Mouse (Mus musculus): Measurements from ENCODE around the gene Garem2.

Gene Garem2

DNA sequence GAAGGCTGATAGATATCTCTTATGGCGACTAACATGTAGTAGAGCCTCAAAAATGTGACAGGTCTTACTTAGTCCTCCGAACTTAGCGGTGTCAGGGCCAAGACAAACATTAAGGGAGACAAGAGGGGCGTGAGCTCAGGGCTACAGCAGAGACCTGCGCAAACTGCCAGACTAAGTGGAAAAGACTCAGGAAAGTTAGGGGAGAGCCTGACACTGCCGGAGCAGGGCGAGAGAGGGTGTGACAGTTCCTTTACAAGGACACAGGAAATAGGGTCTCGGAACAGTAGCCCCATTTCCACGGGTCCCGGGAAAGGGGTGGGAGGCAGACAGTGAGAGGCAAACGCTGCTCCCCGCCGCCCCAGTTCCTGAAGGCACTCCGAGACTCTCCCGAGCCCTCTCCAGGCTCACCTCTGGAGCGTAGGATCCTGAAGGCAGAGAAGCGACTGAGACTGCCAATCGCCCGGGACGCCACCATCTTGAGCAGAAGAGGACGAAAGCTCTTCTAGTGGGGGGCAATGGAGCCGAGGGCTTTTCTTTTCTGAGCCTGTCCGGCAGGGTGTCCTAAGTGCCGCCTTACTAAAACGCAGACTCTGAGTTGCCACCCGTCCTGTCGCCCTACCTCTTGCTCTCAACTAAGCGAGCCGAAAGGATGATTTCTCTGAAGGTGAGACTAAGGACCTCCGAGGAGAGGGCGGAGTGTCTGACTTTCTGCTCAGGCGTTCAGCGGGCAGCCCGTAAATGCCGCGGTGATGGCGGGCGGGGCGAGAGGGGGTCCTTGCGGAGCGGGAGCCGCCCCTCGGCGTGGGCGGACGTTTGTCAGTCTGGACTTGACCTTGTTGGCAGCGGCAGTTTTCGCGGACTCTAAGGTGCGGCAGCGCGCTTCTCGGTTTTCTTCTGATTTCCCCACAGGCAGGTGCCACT, 49.8 kb downstream of the Garem2 start, which contains the start of the genes Hadha and Hadhb:
Gene Hadha (minus strand): TSS at position 689 of the 921 bp plus-strand sequence.
Gene Hadhb (plus strand): TSS at position 775 of the 921 bp plus-strand sequence.
- DNase-seq = peak; percentile 92

DNA sequence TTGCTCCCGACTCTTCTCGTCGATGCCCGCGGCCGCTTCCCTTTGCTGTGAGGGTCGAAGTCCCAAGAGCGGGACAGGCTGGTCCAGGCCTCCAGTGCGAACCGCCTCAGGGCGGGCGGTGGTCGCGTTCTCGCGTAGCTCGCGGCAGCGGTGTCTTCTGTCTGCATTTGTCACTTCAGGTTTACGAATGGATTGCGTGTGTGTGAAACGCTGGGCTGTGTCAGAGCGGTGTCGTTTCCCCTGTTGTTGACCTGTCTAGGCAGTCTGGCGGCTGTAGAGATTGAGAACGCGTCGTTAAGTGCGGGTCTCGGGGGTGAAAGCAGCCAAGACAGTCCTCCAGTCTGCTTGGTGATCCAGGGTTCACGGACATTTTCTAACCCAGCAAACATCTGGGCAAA, 50.4 kb downstream of the Garem2 start:
- no peak for DNase-seq

DNA sequence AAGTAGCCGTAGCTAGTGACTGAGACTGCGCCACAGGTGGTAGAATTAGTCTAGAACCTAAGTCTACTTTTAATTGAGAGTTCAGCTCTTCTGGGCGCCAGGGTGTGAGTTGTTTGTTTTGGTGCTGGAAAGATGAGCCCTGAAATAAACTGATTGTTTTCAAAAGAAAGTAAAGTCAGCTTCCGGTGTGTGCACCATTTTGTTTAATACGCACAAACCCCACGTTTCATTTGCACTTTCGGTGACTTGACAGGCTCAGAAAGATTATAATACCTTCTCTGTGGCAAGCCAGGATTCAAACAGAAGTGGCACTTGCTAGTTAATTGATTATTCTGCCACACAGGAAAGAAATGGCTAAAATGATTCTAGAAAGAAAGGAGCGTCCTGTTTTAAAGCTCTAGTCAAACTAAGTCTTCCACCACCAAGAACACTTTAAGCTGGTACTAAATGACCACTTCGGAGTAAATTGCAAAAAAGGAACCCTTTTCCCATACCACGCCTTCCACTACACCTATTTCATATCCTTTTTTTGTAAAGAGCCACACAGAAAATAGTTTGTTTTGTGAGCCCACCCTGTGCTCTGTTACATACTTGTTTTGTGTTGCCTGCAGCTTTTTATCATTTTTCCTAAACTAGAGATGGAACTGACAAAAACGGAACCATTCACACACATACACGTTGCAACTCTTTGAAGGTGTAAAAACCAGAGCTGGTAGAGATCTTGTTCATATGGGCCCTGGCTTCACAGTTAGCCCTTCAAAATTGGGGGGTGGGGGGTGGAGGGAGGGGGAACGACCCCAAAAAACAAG, 51.1 kb downstream of the Garem2 start:
- no peak for DNase-seq

DNA sequence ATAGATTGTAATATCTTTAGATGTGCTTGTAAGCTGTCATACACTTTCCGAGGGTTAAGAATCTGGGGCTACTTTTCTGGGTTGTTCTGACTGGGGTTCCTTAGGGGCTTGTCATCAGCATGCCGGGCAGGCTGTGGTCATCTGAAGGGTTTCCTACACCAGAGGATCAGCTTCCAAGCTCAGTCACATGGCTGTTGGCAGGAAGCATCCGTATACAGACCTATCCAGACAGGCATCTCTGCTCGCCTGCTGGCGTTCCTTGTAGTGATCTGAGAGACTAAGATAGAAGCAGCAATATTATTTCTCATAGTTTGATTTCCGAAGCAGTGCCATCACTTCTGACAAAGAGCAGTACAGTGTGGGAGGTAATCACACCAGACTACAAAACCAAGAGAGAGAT, 54.6 kb downstream of the Garem2 start:
- peak; percentile 12 for DNase-seq

DNA sequence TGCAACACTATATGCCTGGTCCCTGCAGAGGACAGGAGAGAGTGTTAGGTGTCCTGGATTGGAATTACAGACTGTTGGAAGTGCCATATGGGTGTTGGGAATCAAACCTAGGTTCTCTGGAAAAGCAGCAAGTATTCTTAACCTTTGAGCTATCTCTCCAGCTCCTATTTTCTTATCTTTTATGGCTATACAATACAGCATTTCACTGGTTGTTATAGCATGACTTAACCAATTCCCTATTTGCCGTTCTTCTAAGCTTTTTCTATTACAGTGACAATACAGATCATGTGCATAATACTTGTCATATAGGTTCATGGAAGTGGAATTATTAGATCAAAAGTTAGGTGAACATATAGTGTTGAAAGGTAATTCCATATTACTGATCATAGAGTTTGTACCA, 56.9 kb downstream of the Garem2 start:
- DNase-seq = no peak

DNA sequence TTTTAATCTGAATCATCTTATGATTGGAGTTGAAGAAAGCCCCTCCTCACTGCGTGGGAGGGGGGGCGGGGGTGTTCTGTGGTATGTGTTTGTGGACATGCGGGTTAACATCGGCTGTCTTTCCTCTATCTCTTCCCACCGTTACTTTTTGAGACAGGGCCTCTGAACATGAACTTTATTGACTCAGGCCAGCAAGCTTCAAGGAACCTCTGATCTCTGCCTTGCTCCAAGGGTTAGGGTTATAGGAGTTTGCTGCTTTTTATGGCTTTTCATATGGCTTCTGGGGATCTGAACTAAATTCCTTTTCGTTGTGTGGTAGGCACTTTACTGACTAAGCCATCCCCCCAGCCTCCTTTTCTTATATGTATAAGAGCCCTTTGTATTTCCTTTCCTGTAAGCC, 57.4 kb downstream of the Garem2 start:
- DNase-seq = no peak

DNA sequence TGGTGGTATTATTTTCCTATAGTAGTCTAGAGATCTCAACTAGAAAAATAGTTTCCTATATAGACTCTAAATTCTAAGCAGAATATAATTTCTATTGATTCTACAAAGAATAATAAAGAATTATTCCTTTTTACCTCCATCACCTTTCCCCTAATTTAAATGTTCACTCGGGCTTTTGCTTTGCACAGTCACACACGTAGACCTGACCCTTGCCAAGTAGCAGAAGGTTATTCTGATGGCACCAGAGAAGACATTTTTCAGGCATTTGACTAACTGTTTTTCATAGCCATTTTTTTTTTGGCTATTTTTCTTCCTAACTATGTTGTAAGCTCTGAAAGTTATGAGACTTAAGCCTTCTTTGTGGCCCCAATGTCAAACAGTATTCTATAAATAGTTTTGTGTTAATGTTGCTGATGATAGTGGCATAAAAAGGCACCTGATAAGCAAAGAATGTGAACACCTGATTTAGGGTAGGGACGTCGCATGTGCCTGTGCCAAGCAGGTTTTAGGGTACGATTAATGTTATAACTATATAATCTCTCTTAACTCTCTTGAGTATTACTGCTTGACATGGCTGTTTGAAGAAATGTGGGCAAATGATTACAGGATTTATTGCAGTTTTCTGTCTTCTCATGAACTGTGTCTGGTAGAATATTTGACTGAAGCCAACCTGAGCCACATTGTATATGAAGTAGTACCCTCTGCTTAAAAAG, 60.4 kb downstream of the Garem2 start:
- DNase-seq = no peak

Measured in right cerebral cortex, adult 18-20 months (tissue).